Mouse (Mus musculus): ENCODE results near the gene Fam155a. TPM values are rescaled to one million over a fixed set of nuclear protein-coding genes. Genes with fewer than 3 reads are reported as not detected.
"Not testable (repeated sequence)": the region's sequence is repeated elsewhere in the genome, so short reads cannot be mapped to it uniquely, and the experiment has no call there.

Gene Fam155a
- polyA plus RNA-seq, 1 experiment: not detected

GRCm38 (mm10) chr8:9692370-9692769 is 78.6 kb downstream of the Fam155a start:
- no peaks in the 10 kb centered on the region for H3K27me3 ChIP-seq (ENCODE audit: control insufficient read depth, insufficient read depth, insufficient read length)

GRCm38 (mm10) chr8:9660014-9660413 is 110.9 kb downstream of the Fam155a start:
- H3K79me2 ChIP-seq (ENCODE audit: control insufficient read depth, insufficient read depth); H3K4me3 ChIP-seq; H3K27me3 ChIP-seq (ENCODE audit: control insufficient read depth, insufficient read depth, insufficient read length); H3K36me3 ChIP-seq (ENCODE audit: control insufficient read depth, insufficient read depth); H3K4me2 ChIP-seq (ENCODE audit: low read depth); H3ac ChIP-seq (ENCODE audit: control insufficient read depth, insufficient read length): not testable (repeated sequence)

More at GRCm38 (mm10) chr8:9692370-9692769, 78.6 kb downstream of the Fam155a start:
- TF ChIP-seq TCF3 (IDR thresholded peaks at IDR 0.05; ENCODE audit: insufficient read length, low read depth): no peak
- Histone ChIP-seq H3K36me3 (ENCODE audit: control insufficient read depth, insufficient read depth) (no peaks in the 10 kb centered on the region), H3K4me2 (ENCODE audit: low read depth) (no peak overlapping the region), H3ac (ENCODE audit: control insufficient read depth, insufficient read length) (no peak overlapping the region), H3K79me2 (ENCODE audit: control insufficient read depth, insufficient read depth) (no peaks in the 10 kb centered on the region), H3K4me3 (no peak overlapping the region)

GRCm38 (mm10) chr8:9656901-9657300 is 114.1 kb downstream of the Fam155a start:
- Histone ChIP-seq H3K36me3 (ENCODE audit: control insufficient read depth, insufficient read depth) (no peaks in the 10 kb centered on the region), H3K79me2 (ENCODE audit: control insufficient read depth, insufficient read depth) (no peaks in the 10 kb centered on the region), H3K27me3 (ENCODE audit: control insufficient read depth, insufficient read depth, insufficient read length) (no peaks in the 10 kb centered on the region), H3K4me3 (no peak overlapping the region), H3K4me2 (ENCODE audit: low read depth) (no peak overlapping the region), H3ac (ENCODE audit: control insufficient read depth, insufficient read length) (no peak overlapping the region)
- no peak for TF ChIP-seq POLR2A (IDR thresholded peaks at IDR 0.05; ENCODE audit: insufficient read length, low read depth)
- TF ChIP-seq REST (IDR thresholded peaks at IDR 0.05; ENCODE audit: insufficient read depth, insufficient read length): no peak
- TF ChIP-seq TCF12 (IDR thresholded peaks at IDR 0.05; ENCODE audit: insufficient read depth, poor library complexity, severe bottlenecking): no peak
- no peak for TF ChIP-seq MYOG (IDR thresholded peaks at IDR 0.05; ENCODE audit: control insufficient read depth in 1 of 3, insufficient read depth in 1 of 3, insufficient read length in 2 of 3, low read depth in 2 of 3)
- no peak for TF ChIP-seq POLR2AphosphoS2 (IDR thresholded peaks at IDR 0.05; ENCODE audit: insufficient read length, low read depth)
- no peak for TF ChIP-seq MYOD1 (IDR thresholded peaks at IDR 0.05; ENCODE audit: control insufficient read depth in 1 of 3, insufficient read length in 2 of 3, low read depth in 2 of 3)
- no peak for TF ChIP-seq SRF (IDR thresholded peaks at IDR 0.05; ENCODE audit: control insufficient read depth, insufficient read length, low read depth)
- no peak for TF ChIP-seq MAX (IDR thresholded peaks at IDR 0.05; ENCODE audit: low read depth)
- no peak for TF ChIP-seq CEBPB (IDR thresholded peaks at IDR 0.05; ENCODE audit: insufficient read depth, poor library complexity, severe bottlenecking)
- no peak for TF ChIP-seq TCF3 (IDR thresholded peaks at IDR 0.05; ENCODE audit: insufficient read length, low read depth)
- TF ChIP-seq USF1 (IDR thresholded peaks at IDR 0.05; ENCODE audit: low read depth): no peak
- TF ChIP-seq E2F4 (IDR thresholded peaks at IDR 0.05; ENCODE audit: insufficient read depth): no peak

- no peak overlapping the region for H3K4me2 ChIP-seq (ENCODE audit: low read depth)
Measured at GRCm38 (mm10) chr8:9654826-9655225, 116.1 kb downstream of the Fam155a start.

GRCm38 (mm10) chr8:9653643-9654042 is 117.3 kb downstream of the Fam155a start:
- TF ChIP-seq TCF12 (IDR thresholded peaks at IDR 0.05; ENCODE audit: insufficient read depth, poor library complexity, severe bottlenecking) (no peak), E2F4 (IDR thresholded peaks at IDR 0.05; ENCODE audit: insufficient read depth) (no peak), CEBPB (IDR thresholded peaks at IDR 0.05; ENCODE audit: insufficient read depth, poor library complexity, severe bottlenecking) (no peak), TCF3 (IDR thresholded peaks at IDR 0.05; ENCODE audit: insufficient read length, low read depth) (no peak), USF1 (IDR thresholded peaks at IDR 0.05; ENCODE audit: low read depth) (no peak), MAX (IDR thresholded peaks at IDR 0.05; ENCODE audit: low read depth) (no peak), REST (IDR thresholded peaks at IDR 0.05; ENCODE audit: insufficient read depth, insufficient read length) (no peak), MYOG (IDR thresholded peaks at IDR 0.05; ENCODE audit: control insufficient read depth in 1 of 3, insufficient read depth in 1 of 3, insufficient read length in 2 of 3, low read depth in 2 of 3) (no peak), SRF (IDR thresholded peaks at IDR 0.05; ENCODE audit: control insufficient read depth, insufficient read length, low read depth) (no peak), POLR2AphosphoS2 (IDR thresholded peaks at IDR 0.05; ENCODE audit: insufficient read length, low read depth) (no peak)
- no peak overlapping the region for H3ac ChIP-seq (ENCODE audit: control insufficient read depth, insufficient read length)
- no peaks in the 10 kb centered on the region for H3K36me3 ChIP-seq (ENCODE audit: control insufficient read depth, insufficient read depth)
- H3K4me3 ChIP-seq: no peak overlapping the region
- no peaks in the 10 kb centered on the region for H3K79me2 ChIP-seq (ENCODE audit: control insufficient read depth, insufficient read depth)
- H3K4me2 ChIP-seq (ENCODE audit: low read depth): no peak overlapping the region
- no peaks in the 10 kb centered on the region for H3K27me3 ChIP-seq (ENCODE audit: control insufficient read depth, insufficient read depth, insufficient read length)

More at GRCm38 (mm10) chr8:9654826-9655225, 116.1 kb downstream of the Fam155a start:
- Histone ChIP-seq H3K36me3 (ENCODE audit: control insufficient read depth, insufficient read depth) (no peaks in the 10 kb centered on the region), H3ac (ENCODE audit: control insufficient read depth, insufficient read length) (no peak overlapping the region), H3K4me3 (no peak overlapping the region), H3K27me3 (ENCODE audit: control insufficient read depth, insufficient read depth, insufficient read length) (no peaks in the 10 kb centered on the region), H3K79me2 (ENCODE audit: control insufficient read depth, insufficient read depth) (no peaks in the 10 kb centered on the region)
- no peak for TF ChIP-seq REST (IDR thresholded peaks at IDR 0.05; ENCODE audit: insufficient read depth, insufficient read length)
- TF ChIP-seq SRF (IDR thresholded peaks at IDR 0.05; ENCODE audit: control insufficient read depth, insufficient read length, low read depth): no peak
- no peak for TF ChIP-seq MYOG (IDR thresholded peaks at IDR 0.05; ENCODE audit: control insufficient read depth in 1 of 3, insufficient read depth in 1 of 3, insufficient read length in 2 of 3, low read depth in 2 of 3)
- no peak for TF ChIP-seq E2F4 (IDR thresholded peaks at IDR 0.05; ENCODE audit: insufficient read depth)
- no peak for TF ChIP-seq POLR2AphosphoS2 (IDR thresholded peaks at IDR 0.05; ENCODE audit: insufficient read length, low read depth)
- no peak for TF ChIP-seq MAX (IDR thresholded peaks at IDR 0.05; ENCODE audit: low read depth)
- TF ChIP-seq CEBPB (IDR thresholded peaks at IDR 0.05; ENCODE audit: insufficient read depth, poor library complexity, severe bottlenecking): no peak
- no peak for TF ChIP-seq USF1 (IDR thresholded peaks at IDR 0.05; ENCODE audit: low read depth)
- TF ChIP-seq TCF3 (IDR thresholded peaks at IDR 0.05; ENCODE audit: insufficient read length, low read depth): no peak
- TF ChIP-seq MYOD1 (IDR thresholded peaks at IDR 0.05; ENCODE audit: control insufficient read depth in 1 of 3, insufficient read length in 2 of 3, low read depth in 2 of 3): no peak
- TF ChIP-seq POLR2A (IDR thresholded peaks at IDR 0.05; ENCODE audit: insufficient read length, low read depth): no peak
- TF ChIP-seq TCF12 (IDR thresholded peaks at IDR 0.05; ENCODE audit: insufficient read depth, poor library complexity, severe bottlenecking): no peak

Data from myocyte (in vitro differentiated cells).